Mouse (Mus musculus): ENCODE data around the gene Vps54.
"Not testable (repeated sequence)": the region's sequence is repeated elsewhere in the genome, so short reads cannot be mapped to it uniquely, and the experiment has no call there.

Gene Vps54

GRCm38 (mm10) chr11:21239021-21239661 is at the start of gene Vps54:
Gene Vps54, plus strand, starts transcription at chr11:21239281.
- peak; percentile 41 for DNase-seq

GRCm38 (mm10) chr11:21191821-21192220 is 47.3 kb upstream of the Vps54 start:
- not testable (repeated sequence) for DNase-seq

- no peak for DNase-seq
Measured at GRCm38 (mm10) chr11:21194851-21195250, 44.2 kb upstream of the Vps54 start.

GRCm38 (mm10) chr11:21209046-21209445 is 30.0 kb upstream of the Vps54 start:
- no peak for DNase-seq

- DNase-seq = not testable (repeated sequence)
Measured at GRCm38 (mm10) chr11:21209701-21210100, 29.4 kb upstream of the Vps54 start.

- DNase-seq = no peak
Measured at GRCm38 (mm10) chr11:21217419-21217818, 21.7 kb upstream of the Vps54 start.

- no peak for DNase-seq
Measured at GRCm38 (mm10) chr11:21219281-21219680, 19.8 kb upstream of the Vps54 start.

- no peak for DNase-seq
Measured at GRCm38 (mm10) chr11:21219851-21220587, 19.1 kb upstream of the Vps54 start.

- DNase-seq = no peak
Measured at GRCm38 (mm10) chr11:21220754-21221153, 18.3 kb upstream of the Vps54 start.

- DNase-seq = no peak
Measured at GRCm38 (mm10) chr11:21221396-21221795, 17.7 kb upstream of the Vps54 start.

- DNase-seq = no peak
Measured at GRCm38 (mm10) chr11:21222606-21223207, 16.4 kb upstream of the Vps54 start.

- DNase-seq = no peak
Measured at GRCm38 (mm10) chr11:21223539-21223938, 15.5 kb upstream of the Vps54 start.

- no peak for DNase-seq
Measured at GRCm38 (mm10) chr11:21224041-21224440, 15.0 kb upstream of the Vps54 start.

- no peak for DNase-seq
Measured at GRCm38 (mm10) chr11:21224446-21224845, 14.6 kb upstream of the Vps54 start.

GRCm38 (mm10) chr11:21224983-21225382 is 14.1 kb upstream of the Vps54 start:
- DNase-seq = no peak

GRCm38 (mm10) chr11:21235381-21235780 is 3.7 kb upstream of the Vps54 start:
- DNase-seq = no peak

GRCm38 (mm10) chr11:21235821-21236220 is 3.3 kb upstream of the Vps54 start:
- no peak for DNase-seq

- no peak for DNase-seq
Measured at GRCm38 (mm10) chr11:21236996-21237395, 2.1 kb upstream of the Vps54 start.

GRCm38 (mm10) chr11:21237474-21238278 is 1.4 kb upstream of the Vps54 start:
- DNase-seq = no peak

GRCm38 (mm10) chr11:21238279-21239020 is 631 bp upstream of the Vps54 start:
- no peak for DNase-seq

- no peak for DNase-seq
Measured at GRCm38 (mm10) chr11:21239763-21240509, 855 bp downstream of the Vps54 start.

- DNase-seq = no peak
Measured at GRCm38 (mm10) chr11:21241351-21241750, 2.3 kb downstream of the Vps54 start.

Data from right cerebral cortex, postnatal 14 days (tissue).